Mouse (Mus musculus): ENCODE data around the gene Trak1.
"Not testable (repeated sequence)": the region's sequence is repeated elsewhere in the genome, so short reads cannot be mapped to it uniquely, and the experiment has no call there.

Gene Trak1

DNA sequence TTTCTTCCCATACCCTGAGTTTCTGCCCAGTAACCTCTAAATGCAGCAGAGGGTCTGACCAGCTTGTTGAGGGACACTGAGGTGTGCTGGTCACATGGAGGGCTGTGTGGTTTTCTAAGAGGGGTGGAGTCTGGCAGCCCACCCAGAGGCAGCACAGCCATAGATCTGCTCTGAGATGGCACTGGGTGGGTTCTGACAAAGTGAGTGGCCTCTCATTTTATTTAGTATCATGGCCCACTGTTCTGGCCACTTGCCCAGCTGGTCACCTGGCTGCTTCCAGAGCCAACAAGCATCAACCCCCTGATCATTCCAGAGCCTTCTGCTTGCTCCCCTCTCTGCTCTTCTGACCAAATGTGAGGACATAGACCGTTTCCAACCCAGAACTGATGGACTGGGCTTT, 144.8 kb downstream of the Trak1 start:
- no peak for DNase-seq

DNA sequence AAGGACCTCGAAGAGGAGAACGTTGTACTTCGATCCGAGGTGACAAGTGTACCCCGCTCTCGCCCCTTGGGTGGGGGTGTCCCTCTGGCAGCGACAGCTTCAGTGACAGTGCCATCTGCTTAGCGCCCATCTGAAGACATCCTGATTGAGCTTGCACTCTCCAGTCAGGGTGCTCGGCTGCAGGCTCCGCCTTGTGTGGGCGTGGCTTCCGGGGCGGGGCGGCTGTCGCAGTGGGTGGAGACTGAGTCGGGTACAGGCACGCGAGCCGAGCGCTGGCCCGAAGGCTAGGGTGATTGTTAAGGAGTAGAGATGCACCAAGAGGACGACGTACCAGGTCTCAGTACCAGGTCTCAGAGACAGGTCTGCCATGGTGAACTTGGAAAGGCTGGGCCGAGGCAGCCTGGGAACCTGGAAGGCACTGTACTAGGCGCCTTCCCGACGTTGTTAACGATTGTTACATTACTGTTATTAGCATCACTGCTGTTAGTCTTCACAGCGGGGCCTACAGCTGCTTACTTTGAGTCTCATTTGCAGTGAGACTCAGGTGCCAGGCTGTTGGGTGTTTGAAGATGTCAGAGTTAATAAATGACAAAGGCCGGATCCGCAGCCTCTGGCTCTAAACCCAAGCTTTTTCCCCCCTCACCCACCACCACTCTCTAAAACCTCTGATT, 146.5 kb downstream of the Trak1 start:
- DNase-seq = peak; percentile 76

GRCm38 (mm10) chr9:121444367-121444707, 147.0 kb downstream of the Trak1 start:
- DNase-seq = peak; percentile 90

GRCm38 (mm10) chr9:121445364-121445763, 148.1 kb downstream of the Trak1 start:
- peak; percentile 66 for DNase-seq

- DNase-seq = peak; percentile 69
Observed at GRCm38 (mm10) chr9:121446431-121446831, 149.1 kb downstream of the Trak1 start.

GRCm38 (mm10) chr9:121452342-121452942, 155.1 kb downstream of the Trak1 start:
- not testable (repeated sequence) for DNase-seq

DNA sequence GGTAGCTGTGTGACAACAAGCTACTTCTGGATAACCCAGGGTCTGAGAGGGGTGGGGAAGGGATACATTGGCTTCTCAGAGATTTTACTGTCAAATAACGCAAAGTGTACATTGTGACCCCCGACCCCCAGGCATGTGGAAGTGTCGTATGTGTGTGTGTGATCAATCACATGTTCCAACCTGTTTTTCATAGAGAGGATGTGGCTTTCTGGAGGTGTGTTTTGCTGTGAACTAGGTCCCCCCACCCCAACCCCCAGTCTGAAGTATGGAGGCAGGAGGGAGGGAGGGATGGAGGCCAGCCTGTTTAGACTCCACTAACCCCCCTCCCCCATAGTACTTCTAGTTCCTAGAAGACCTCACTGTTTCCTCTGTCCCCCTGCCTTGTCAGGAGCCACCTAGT, 157.6 kb downstream of the Trak1 start:
- no peak for DNase-seq

DNA sequence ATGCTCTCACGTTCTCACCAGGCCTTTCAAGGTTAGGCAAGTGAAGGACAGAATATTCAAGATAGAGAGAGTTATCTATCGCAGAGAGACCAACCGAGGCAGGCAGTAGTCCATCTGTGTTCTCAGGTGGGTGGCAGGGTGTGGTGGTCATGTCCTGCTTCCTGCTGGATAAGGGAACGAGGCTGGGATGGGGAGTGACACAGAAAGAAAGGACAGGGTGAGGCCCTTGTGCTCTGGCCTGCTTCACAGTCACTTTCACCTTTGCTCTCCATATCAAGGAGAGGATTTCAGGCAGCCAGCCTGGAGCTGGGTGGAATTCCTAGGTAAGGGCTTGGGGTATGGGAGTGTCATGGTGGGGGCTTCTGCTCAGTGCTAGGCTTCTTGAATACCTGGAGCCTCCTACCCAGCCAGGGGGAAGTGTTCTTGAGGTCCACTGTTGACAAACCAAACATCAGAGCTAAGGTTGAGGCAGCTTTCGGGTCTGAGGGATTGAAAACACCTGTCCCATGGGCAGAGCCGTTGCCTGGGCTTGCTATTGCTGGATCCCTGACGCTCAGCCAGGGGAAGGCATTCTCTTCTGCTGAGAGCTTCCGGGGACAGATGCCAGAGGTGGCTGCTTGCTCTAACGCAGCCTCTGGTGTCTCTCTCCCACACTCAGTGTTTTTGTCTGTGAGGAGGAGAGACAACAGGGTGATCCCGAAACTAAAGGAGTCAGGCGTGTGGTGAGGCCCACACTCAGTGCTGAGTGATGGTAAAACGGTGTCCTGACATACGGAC, 159.6 kb downstream of the Trak1 start:
- DNase-seq = no peak

DNA sequence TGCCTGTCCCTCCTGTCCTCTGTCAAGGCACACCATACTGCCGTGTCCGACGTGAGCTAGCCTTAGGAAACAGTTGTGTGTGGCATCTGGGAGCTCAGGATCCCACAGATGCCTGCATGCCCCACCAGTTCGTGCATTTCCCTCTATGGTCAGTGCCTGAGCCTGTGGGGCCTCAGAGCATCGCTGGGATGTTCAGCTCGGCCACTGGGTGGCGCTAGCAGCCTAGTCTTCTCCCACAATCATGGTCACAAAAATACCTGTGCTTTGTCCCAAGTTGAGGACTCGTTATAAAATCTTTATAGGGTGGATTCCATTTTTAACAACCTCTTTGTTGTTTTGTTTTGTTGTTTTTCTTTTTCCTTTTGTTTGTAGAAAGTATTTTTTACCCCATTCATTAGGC, 161.2 kb downstream of the Trak1 start:
- DNase-seq = peak; percentile 49

DNA sequence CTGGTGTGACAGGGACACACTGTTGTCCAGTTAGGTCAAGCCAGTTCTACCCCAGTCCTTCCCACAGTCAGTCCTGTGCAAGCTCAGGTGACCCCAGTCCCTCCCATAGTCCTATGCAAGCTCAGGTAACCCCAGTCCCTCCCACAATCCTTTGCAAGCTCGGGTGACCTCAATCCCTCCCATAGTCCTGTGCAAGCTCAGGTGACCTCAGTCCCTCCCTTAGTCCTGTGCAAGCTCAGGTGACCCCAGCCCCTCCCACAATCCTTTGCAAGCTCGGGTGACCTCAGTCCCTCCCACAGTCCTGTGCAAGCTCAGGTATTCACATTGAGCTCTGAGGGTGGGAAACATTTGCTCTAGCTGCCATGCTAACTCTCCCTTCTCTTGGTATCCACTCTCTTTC, 162.6 kb downstream of the Trak1 start:
- DNase-seq = no peak

- DNase-seq = no peak
Observed at GRCm38 (mm10) chr9:121460527-121460926, 163.2 kb downstream of the Trak1 start.

GRCm38 (mm10) chr9:121467460-121467859, 170.2 kb downstream of the Trak1 start:
- DNase-seq = peak; percentile 10

DNA sequence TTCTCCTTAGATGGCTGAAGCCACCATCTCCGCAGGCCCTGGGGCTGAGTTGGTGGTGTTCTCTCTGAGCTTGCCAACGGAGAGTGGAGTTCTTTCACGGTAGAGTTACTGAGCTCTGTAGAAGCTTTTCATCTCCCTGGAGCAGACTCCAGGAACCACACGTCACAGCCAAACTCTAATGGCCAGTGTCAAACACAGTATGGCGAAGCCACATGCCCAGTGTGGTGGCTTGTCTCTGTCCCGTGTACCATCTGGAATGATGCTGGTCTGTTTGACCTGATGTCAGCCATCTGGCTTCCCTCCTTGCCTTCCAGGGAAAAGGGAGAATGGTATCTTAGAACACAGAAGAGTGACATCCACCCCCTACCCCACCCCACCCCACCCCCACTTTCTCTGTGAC, 172.4 kb downstream of the Trak1 start:
- DNase-seq = peak; percentile 34

DNA sequence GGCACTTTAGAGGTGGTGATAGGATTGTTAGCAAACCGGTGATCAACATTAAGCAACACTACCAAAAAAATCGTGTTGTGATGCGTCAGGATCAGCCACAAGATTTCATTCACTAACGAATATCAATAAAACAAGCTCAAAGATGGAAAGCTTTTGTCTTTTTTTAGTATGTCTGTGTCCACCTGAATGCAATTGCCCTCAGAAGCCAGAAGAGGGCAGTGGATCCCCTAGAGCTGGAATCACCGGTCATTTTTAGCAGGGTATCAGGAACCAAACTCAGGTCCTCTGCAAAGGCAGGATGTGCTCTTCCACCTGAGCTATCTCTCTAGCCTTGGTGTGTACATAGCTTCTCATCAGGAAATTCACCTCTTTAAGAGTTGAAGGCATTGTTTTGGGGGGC, 177.5 kb downstream of the Trak1 start:
- DNase-seq = no peak

- peak; percentile 42 for DNase-seq
Observed at GRCm38 (mm10) chr9:121475488-121476452, 178.5 kb downstream of the Trak1 start.

DNA sequence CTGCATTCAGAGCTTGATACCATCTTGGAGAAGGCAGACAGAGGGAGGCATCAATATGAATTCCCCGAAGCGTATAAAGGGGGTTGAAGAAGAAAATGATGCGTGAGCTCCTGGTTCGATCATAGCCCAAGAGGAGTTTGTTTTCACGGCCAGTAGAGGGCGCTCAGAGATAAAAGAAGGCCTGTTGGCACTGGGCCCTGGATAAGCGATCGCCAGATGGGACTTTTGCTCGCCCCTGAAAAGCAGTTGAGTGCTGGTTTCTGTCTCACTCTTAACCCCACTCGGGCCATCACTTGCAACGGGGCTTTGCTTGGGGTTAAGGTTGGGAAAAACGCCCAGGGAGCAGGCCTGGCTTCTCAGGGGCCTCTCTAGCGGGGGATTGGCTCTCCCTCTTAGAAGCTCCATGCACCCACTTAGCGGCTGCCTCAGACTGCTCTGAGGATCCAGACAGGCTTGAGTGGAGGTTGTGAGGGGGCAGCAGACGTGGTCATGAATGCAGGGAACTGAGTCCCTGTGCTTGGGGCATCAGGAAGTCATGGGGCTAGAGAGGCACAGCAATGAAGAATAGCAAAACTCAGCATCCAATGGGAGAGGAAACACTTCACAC, 180.1 kb downstream of the Trak1 start:
- DNase-seq = peak; percentile 77

- DNase-seq = peak; percentile 58
Observed at GRCm38 (mm10) chr9:121479453-121479852, 182.2 kb downstream of the Trak1 start.

- DNase-seq = no peak
Observed at GRCm38 (mm10) chr9:121487216-121487615, 189.9 kb downstream of the Trak1 start.

DNA sequence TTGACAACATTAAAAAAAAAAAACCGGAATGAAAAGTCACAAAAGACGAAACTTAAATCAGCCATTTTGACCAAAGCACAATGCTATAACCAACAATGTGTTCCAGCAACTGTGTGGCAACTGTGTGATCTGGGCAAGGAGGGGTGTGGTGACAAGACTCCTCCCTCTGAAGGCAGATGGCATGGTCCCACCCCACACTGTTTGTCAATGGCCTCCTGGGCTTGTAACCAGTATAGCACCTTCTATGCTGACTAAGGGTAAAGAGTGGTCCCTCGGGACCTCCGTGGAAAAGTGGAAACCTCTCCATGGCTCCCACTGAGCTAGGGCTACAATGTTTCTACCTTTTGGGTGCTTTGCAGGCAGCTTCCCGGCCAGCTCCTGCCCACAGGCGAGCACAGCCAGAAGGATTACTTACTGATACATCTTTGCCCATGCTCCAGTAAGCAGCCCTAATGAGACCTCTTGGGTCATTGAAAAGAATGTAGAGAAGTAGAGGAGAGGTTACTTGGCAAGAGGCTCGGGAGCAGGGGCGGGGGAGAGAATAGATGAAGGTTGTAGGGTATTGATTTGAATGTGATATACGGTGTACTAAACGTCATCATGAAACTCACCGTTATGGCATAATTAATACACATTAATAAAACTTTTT, 194.4 kb downstream of the Trak1 start:
- no peak for DNase-seq

DNA sequence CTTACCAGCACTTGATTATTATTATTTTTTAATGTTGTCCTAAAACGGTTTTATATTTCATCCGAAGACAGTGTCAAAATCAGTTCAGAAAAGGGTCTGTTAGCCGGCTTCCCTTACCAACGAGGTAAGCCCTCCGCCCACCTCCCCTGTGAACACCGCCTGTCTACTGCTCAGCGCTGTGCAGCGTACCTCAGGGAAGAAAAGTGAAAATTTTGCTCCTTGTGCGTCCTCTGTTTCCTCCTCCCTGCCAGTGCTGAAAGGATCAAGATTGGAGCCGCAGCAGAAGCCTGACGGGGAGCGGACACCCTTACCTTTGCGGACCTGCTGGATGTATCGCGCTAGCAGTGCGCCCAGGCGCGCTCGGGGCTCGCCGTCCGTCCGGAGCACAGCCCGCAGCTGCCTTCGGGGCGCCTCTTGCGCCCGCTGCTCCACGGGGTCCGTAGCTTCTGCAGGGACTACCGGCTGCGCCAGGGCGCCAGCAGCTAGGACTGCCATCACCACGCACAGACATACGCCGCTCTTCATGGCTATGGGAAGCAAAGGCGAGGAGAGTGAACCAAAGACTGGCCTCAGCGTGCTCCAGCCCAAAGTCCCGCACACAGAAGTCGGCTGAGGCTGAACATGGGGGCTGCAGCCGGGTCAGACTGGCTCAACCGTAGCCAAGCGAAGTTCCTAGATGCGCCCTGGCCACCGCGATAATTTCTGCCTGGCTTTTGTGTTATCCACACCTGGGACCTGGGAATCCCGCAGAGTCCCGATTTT, 196.9 kb downstream of the Trak1 start:
- no peak for DNase-seq

DNA sequence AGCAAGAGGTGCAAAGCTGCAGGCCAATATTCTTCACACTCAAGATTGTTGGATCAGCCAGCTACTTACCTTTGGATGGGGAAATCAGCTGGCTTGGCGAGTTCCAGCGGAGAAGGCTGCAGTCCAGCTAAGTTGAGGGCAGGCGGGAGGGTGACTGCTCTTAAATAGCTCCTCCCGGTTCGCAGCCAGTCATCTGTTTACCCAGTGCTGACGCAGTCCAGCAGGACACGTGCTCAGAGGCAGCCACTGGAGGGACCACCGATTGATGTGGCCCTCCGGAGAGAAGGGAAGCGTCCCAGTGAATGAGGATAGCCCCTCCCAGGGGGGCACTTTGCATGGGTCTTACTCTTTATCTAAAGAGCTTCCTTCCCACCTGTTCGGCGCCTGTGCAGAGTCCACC, 198.2 kb downstream of the Trak1 start, which contains the start of gene Cck:
TSS of gene Cck (minus strand) at position 166 of the 400 bp plus-strand sequence.
- no peak for DNase-seq
